Mouse (Mus musculus): ENCODE results near the gene Nhlrc2.

- no peak for TF ChIP-seq CTCF (IDR thresholded peaks at IDR 0.05; ENCODE audit: control insufficient read depth, insufficient read depth, insufficient read length)
- TF ChIP-seq CEBPB (IDR thresholded peaks at IDR 0.05; ENCODE audit: low read depth), result no peak
- no peak for TF ChIP-seq MYOG (IDR thresholded peaks at IDR 0.05; ENCODE audit: control insufficient read depth, extremely low read depth, insufficient read length)
- TF ChIP-seq MAX (IDR thresholded peaks at IDR 0.05), result no peak
- TF ChIP-seq USF1 (IDR thresholded peaks at IDR 0.05; ENCODE audit: low read depth), result no peak
These were observed 15.4 kb downstream of the Nhlrc2 start for GRCm38 (mm10) chr19:56563469-56563868.

Measured in C2C12 (cell line).